Mouse (Mus musculus) lung, embryonic 14.5 days (tissue): ENCODE results near the gene Zyx. TPM values are rescaled to one million over a fixed set of nuclear protein-coding genes. Genes with fewer than 3 reads are reported as not detected.
A peak's percentile ranks its signal among the peaks of the same experiment; 100 is the strongest.

Source experiments
- ATAC-seq: fragments of 200-750 bp; cut with Nextera tagmentation; 2 replicates; pipeline ENCODE4 v1.8.0; 2017; ENCODE audit warnings: mild to moderate bottlenecking, moderate TSS enrichment, moderate library complexity; ENCODE audit not compliant: insufficient read depth
- DNase-seq: peaks from one replicate; pipeline ENCODE4 v3.0.0-alpha.2; 2015
- H3K27ac ChIP-seq: fragments of 300-500 bp; sonication (generic); 2 replicates; pipeline ENCODE4 v1.5.1; 2014; ENCODE audit warnings: low read depth, mild to moderate bottlenecking, moderate library complexity
- H3K27me3 ChIP-seq: fragments of 300-500 bp; sonication (generic); 2 replicates; pipeline ENCODE4 v1.6.1; 2014; ENCODE audit warnings: low read length, control low read depth; ENCODE audit not compliant: insufficient read depth
- H3K36me3 ChIP-seq: fragments of 300-500 bp; sonication (generic); 2 replicates; pipeline ENCODE4 v1.6.1; 2014; ENCODE audit warnings: control low read depth; ENCODE audit not compliant: insufficient read depth
- H3K4me1 ChIP-seq: fragments of 300-500 bp; sonication (generic); 2 replicates; pipeline ENCODE4 v1.6.1; 2014; ENCODE audit warnings: antibody characterized with exemption, control low read depth; ENCODE audit not compliant: insufficient read depth
- H3K4me2 ChIP-seq: fragments of 300-500 bp; sonication (generic); 2 replicates; pipeline ENCODE4 v1.6.1; 2014; ENCODE audit warnings: mild to moderate bottlenecking
- H3K4me3 ChIP-seq: fragments of 300-500 bp; sonication (generic); 2 replicates; pipeline ENCODE4 v1.5.1; 2014; ENCODE audit warnings: low read depth, low read length
- H3K9ac ChIP-seq: fragments of 300-500 bp; sonication (generic); 2 replicates; pipeline ENCODE4 v1.6.1; 2014
- H3K9me3 ChIP-seq: fragments of 300-500 bp; sonication (generic); 2 replicates; pipeline ENCODE4 v1.6.1; 2016; ENCODE audit warnings: low read depth, low read length, control low read depth
- CTCF ChIP-seq: IDR thresholded peaks from 2 replicates; pipeline ENCODE4 v1.5.1; 2016; ENCODE audit warnings: antibody characterized with exemption, low read depth
- WGBS: fragments of 180-500 bp; shearing (Covaris S2); extraction: QIAGEN DNeasy Blood & Tissue Kit; methylation state at CpG from one replicate; pipeline ENCODE4 v1.1.7; 2014; 5-methylcytosine and 5-hydroxymethylcytosine counted together
- polyA plus RNA-seq: library from polyadenylated mRNA; unstranded; fragments of >200 nt; fragmentation: Nextera tagmentation; extraction: Ambion mirVana; gene quantifications from 2 replicates; pipeline ENCODE4 v1.2.1, GENCODE M21; 2014

Gene Zyx
- polyA plus RNA-seq, 1 experiment from 2014 or later = 194 TPM

- H3K4me2 ChIP-seq = no peak overlapping the region
- H3K9me3 ChIP-seq = no peaks in the 10 kb centered on the region
- 0 out of 2 replicates have a peak, but pooled peaks cover 11% of the 10 kb centered on the region for H3K4me1 ChIP-seq
- no peak for ATAC-seq
- no peak overlapping the region for H3K4me3 ChIP-seq
- no peak for DNase-seq
- peaks cover 71% of the 10 kb centered on the region for H3K36me3 ChIP-seq
- H3K27me3 ChIP-seq = no peaks in the 10 kb centered on the region
- WGBS = 80% methylated on average over 6 of the region's 6 CpGs
- no peak overlapping the region for H3K9ac ChIP-seq
- H3K27ac ChIP-seq = peak overlapping the region; percentile 69; the same call in 1 of the 2 replicates
- TF ChIP-seq CTCF = no peak
Measured at GRCm38 (mm10) chr6:42360231-42360840, 10.9 kb downstream of the Zyx start.

GRCm38 (mm10) chr6:42361041-42361895, 11.8 kb downstream of the Zyx start:
- H3K27me3 ChIP-seq = no peaks in the 10 kb centered on the region
- WGBS = 86% methylated on average over 13 of the region's 13 CpGs
- DNase-seq (no peak), ATAC-seq (no peak)
- no peak overlapping the region for H3K4me2 ChIP-seq
- H3K9me3 ChIP-seq = no peaks in the 10 kb centered on the region
- no peak overlapping the region for H3K4me3 ChIP-seq
- H3K9ac ChIP-seq = no peak overlapping the region
- 0 out of 2 replicates have a peak, but pooled peaks cover 11% of the 10 kb centered on the region for H3K4me1 ChIP-seq
- TF ChIP-seq CTCF = no peak
- H3K36me3 ChIP-seq = peaks cover 64% of the 10 kb centered on the region
- H3K27ac ChIP-seq = no peak overlapping the region; the same call in 1 of the 2 replicates

GRCm38 (mm10) chr6:42362074-42362473, 12.6 kb downstream of the Zyx start:
- no peaks in the 10 kb centered on the region for H3K27me3 ChIP-seq
- WGBS = 58% methylated on average over 1 of the region's 1 CpGs
- 0 out of 2 replicates have a peak, but pooled peaks cover 11% of the 10 kb centered on the region for H3K4me1 ChIP-seq
- ATAC-seq = no peak
- TF ChIP-seq CTCF = no peak
- no peak overlapping the region for H3K4me2 ChIP-seq
- DNase-seq = no peak
- no peak overlapping the region for H3K9ac ChIP-seq
- no peaks in the 10 kb centered on the region for H3K9me3 ChIP-seq
- no peak overlapping the region for H3K4me3 ChIP-seq
- H3K27ac ChIP-seq = peak overlapping the region; percentile 69; the same call in 1 of the 2 replicates
- peaks cover 56% of the 10 kb centered on the region for H3K36me3 ChIP-seq

- no peak overlapping the region for H3K4me2 ChIP-seq
- no peak for TF ChIP-seq CTCF
- peak; percentile 21; the same call in 1 of the 2 replicates for ATAC-seq
- peak overlapping the region; percentile 69; the same call in 1 of the 2 replicates for H3K27ac ChIP-seq
- 0 out of 2 replicates have a peak, but pooled peaks cover 11% of the 10 kb centered on the region for H3K4me1 ChIP-seq
- H3K9me3 ChIP-seq = no peaks in the 10 kb centered on the region
- peaks cover 51% of the 10 kb centered on the region for H3K36me3 ChIP-seq
- no peak overlapping the region for H3K9ac ChIP-seq
- WGBS = 56% methylated on average over 1 of the region's 1 CpGs
- no peak for DNase-seq
- H3K4me3 ChIP-seq = no peak overlapping the region
- H3K27me3 ChIP-seq = no peaks in the 10 kb centered on the region
Measured at GRCm38 (mm10) chr6:42362497-42362896, 13.1 kb downstream of the Zyx start.

GRCm38 (mm10) chr6:42362974-42363373, 13.5 kb downstream of the Zyx start:
- 0 out of 2 replicates have a peak, but pooled peaks cover 11% of the 10 kb centered on the region for H3K4me1 ChIP-seq
- peak; percentile 64 for ATAC-seq
- no peaks in the 10 kb centered on the region for H3K9me3 ChIP-seq
- no peak overlapping the region for H3K4me3 ChIP-seq
- no peak for TF ChIP-seq CTCF
- no peaks in the 10 kb centered on the region for H3K27me3 ChIP-seq
- H3K36me3 ChIP-seq = peaks cover 47% of the 10 kb centered on the region
- no peak overlapping the region for H3K4me2 ChIP-seq
- no peak overlapping the region for H3K9ac ChIP-seq
- peak; percentile 79 for DNase-seq
- H3K27ac ChIP-seq = 0 out of 2 replicates have a peak overlapping the region, but pooled peaks have one; percentile 69
- 27% methylated on average over 3 of the region's 3 CpGs for WGBS

GRCm38 (mm10) chr6:42364066-42364465, 14.6 kb downstream of the Zyx start:
- Histone ChIP-seq H3K36me3 (peaks cover 36% of the 10 kb centered on the region), H3K4me1 (0 out of 2 replicates have a peak, but pooled peaks cover 11% of the 10 kb centered on the region), H3K27ac (no peak overlapping the region), H3K4me2 (no peak overlapping the region), H3K27me3 (no peaks in the 10 kb centered on the region), H3K9me3 (no peaks in the 10 kb centered on the region), H3K9ac (no peak overlapping the region), H3K4me3 (no peak overlapping the region)
- ATAC-seq = no peak
- no peak for TF ChIP-seq CTCF
- whole genome bisulfite sequencing = 86% methylated on average over 4 of the region's 4 CpGs
- DNase-seq = no peak

- no peak overlapping the region for H3K4me3 ChIP-seq
- H3K9me3 ChIP-seq = no peaks in the 10 kb centered on the region
- 0 out of 2 replicates have a peak, but pooled peaks cover 11% of the 10 kb centered on the region for H3K4me1 ChIP-seq
- ATAC-seq (no peak), DNase-seq (no peak)
- H3K36me3 ChIP-seq = peaks cover 30% of the 10 kb centered on the region
- WGBS = 74% methylated on average over 15 of the region's 15 CpGs
- no peaks in the 10 kb centered on the region for H3K27me3 ChIP-seq
- H3K27ac ChIP-seq = no peak overlapping the region
- no peak for TF ChIP-seq CTCF
- H3K4me2 ChIP-seq = no peak overlapping the region
- no peak overlapping the region for H3K9ac ChIP-seq
Measured at GRCm38 (mm10) chr6:42364607-42365006, 15.2 kb downstream of the Zyx start.
